Mouse (Mus musculus) G1E-ER4 (cell line): ENCODE results near the gene Ddx47. TPM values are rescaled to one million over a fixed set of nuclear protein-coding genes. Genes with fewer than 3 reads are reported as not detected.

Experiments used
- GATA1 ChIP-seq: IDR thresholded peaks from one replicate; pipeline ENCODE4 v1.8.0; 2012; ENCODE audit warnings: low read length, inconsistent platforms
- polyA plus RNA-seq: library from polyadenylated mRNA; stranded (reverse); fragments of >175 nt; gene quantifications from 2 replicates; pipeline ENCODE4 v1.2.3, GENCODE M21; 2012

The Ddx47 gene
- polyA plus RNA-seq, 1 experiment = 6.4 TPM

- TF ChIP-seq GATA1 = no peak
Observed at GRCm38 (mm10) chr6:135040275-135040871, 29.0 kb downstream of the Ddx47 start.

- no peak for TF ChIP-seq GATA1
Observed at GRCm38 (mm10) chr6:135041930-135042329, 30.5 kb downstream of the Ddx47 start.

- no peak for TF ChIP-seq GATA1
Observed at GRCm38 (mm10) chr6:135047276-135047675, 35.9 kb downstream of the Ddx47 start.

GRCm38 (mm10) chr6:135048509-135048908, 37.1 kb downstream of the Ddx47 start:
- TF ChIP-seq GATA1 = no peak

- TF ChIP-seq GATA1 = no peak
Observed at GRCm38 (mm10) chr6:135048956-135049355, 37.5 kb downstream of the Ddx47 start.

- TF ChIP-seq GATA1 = no peak
Observed at GRCm38 (mm10) chr6:135053789-135054188, 42.4 kb downstream of the Ddx47 start.

- TF ChIP-seq GATA1 = no peak
Observed at GRCm38 (mm10) chr6:135055882-135056281, 44.5 kb downstream of the Ddx47 start.

- TF ChIP-seq GATA1 = no peak
Observed at GRCm38 (mm10) chr6:135060728-135061127, 49.3 kb downstream of the Ddx47 start.

- no peak for TF ChIP-seq GATA1
Observed at GRCm38 (mm10) chr6:135064621-135065020, 53.2 kb downstream of the Ddx47 start.

- no peak for TF ChIP-seq GATA1
Observed at GRCm38 (mm10) chr6:135065236-135065957, 54.0 kb downstream of the Ddx47 start, which contains the start of gene Gprc5a. Gprc5a (plus strand) TSS chr6:135065651.

GRCm38 (mm10) chr6:135066795-135067445, 55.5 kb downstream of the Ddx47 start:
- no peak for TF ChIP-seq GATA1

GRCm38 (mm10) chr6:135068221-135068620, 56.8 kb downstream of the Ddx47 start:
- no peak for TF ChIP-seq GATA1

- no peak for TF ChIP-seq GATA1
Observed at GRCm38 (mm10) chr6:135069856-135070255, 58.4 kb downstream of the Ddx47 start.

- no peak for TF ChIP-seq GATA1
Observed at GRCm38 (mm10) chr6:135070347-135070746, 58.9 kb downstream of the Ddx47 start.

Other genes starting within 250 kb of the Ddx47 start
- gene Dusp16, start 219.0 kb upstream of the Ddx47 start, polyA plus RNA-seq = 3.1 and 4.7 TPM in 2 replicates
- gene Crebl2, start 181.5 kb upstream of the Ddx47 start, polyA plus RNA-seq = 1.3 and 1.8 TPM in 2 replicates
- gene Gpr19, start 113.0 kb upstream of the Ddx47 start, polyA plus RNA-seq = 1.7 and 1.8 TPM in 2 replicates
- 34.0 and 43.9 TPM in 2 replicates for gene Cdkn1b, start 91.2 kb upstream of the Ddx47 start, polyA plus RNA-seq
- gene Apold1, start 29.9 kb upstream of the Ddx47 start, polyA plus RNA-seq = 0.24 and 0.42 TPM in 2 replicates
- gene Gprc5a, start 54.0 kb downstream of the Ddx47 start, polyA plus RNA-seq = not detected in 2 replicates
- gene Gprc5d, start 106.7 kb downstream of the Ddx47 start, polyA plus RNA-seq = not detected in 2 replicates
- 10.7 and 12.2 TPM in 2 replicates for gene Fam234b, start 186.4 kb downstream of the Ddx47 start, polyA plus RNA-seq
- 8.2 and 15.9 TPM in 2 replicates for gene Hebp1, start 186.4 kb downstream of the Ddx47 start, polyA plus RNA-seq
- gene Gsg1, start 242.7 kb downstream of the Ddx47 start, polyA plus RNA-seq = not detected in 2 replicates